ENCODE assay signal across 27 mouse cellular contexts in the genomic region with DNA sequence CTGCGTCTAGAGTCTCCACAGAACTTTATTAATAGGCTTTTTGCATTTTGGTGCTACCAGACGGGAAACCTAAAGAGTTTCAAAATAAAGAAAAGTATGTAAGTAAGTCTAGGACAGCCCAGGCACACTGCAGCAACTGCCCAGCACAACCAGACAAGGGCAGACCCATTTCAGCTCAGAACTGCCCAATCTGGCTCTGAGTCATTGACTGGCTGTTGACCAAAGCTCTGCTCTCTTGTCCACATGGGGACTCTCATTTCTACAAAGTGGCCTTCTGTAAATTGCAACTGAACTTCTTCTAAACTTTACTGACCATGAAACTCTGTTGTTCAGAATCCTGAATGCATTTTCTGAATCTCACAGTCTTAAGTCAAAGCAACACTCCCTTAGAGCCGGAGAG. TPM values are rescaled to one million over a fixed set of nuclear protein-coding genes. Genes with fewer than 3 reads are reported as not detected.
A peak's percentile ranks its signal among the peaks of the same experiment; 100 is the strongest.
DNase-seq lines count a peak whose midpoint lies in the region; ATAC-seq lines count a peak whose summit lies in the region.
"Had no signal": no experiment of that assay in that cellular context is flagged by ENCODE, and none has a peak within 500 bp of the region (broad histone marks: within the 10 kb centered on the region; RNA-seq: fewer than 3 reads in every experiment).

No protein-coding gene starts in this region.

- WGBS in intestine, embryonic 16.5 days: 77% methylated on average over 3 of the region's 3 CpGs

- no peaks in the 10 kb centered on the region for H3K36me3 ChIP-seq in intestine, embryonic 16.5 days (ENCODE audit: control insufficient read depth, insufficient read depth, low read length)
- H3K36me3 ChIP-seq: embryonic facial prominence, embryonic 15.5 days; heart, embryonic 12.5 days; hindbrain, embryonic 13.5 days; liver, embryonic 13.5 days; midbrain, embryonic 13.5 days had no signal

- peak; percentile 65 for DNase-seq in adrenal gland, adult 2 months
- no peak for DNase-seq in adrenal gland, adult 8-10 months
- peak; percentile 21 for DNase-seq in 3134 (ENCODE audit: extremely low read depth, insufficient read length, low spot score)
- peak; percentile 86 for DNase-seq in adipocyte (ENCODE audit: low spot score)
- DNase-seq in urinary bladder, postnatal 36 days (ENCODE audit: low spot score in 2 of 2): no peak
- DNase-seq in heart, adult 11 months: no peak
- DNase-seq: cerebellum, adult 2 months; cerebellum, postnatal 14 days; gastrocnemius, postnatal 36 days; heart, adult 2 months; heart, postnatal 4 days; kidney, adult 18-20 months; kidney, postnatal 4 days; left cerebral cortex, postnatal 4 days; liver, embryonic 13.5 days; lung, adult 2 months; lung, postnatal 10 days; thymus, postnatal 14 days had no signal

- no peaks in the 10 kb centered on the region for H3K9me3 ChIP-seq in intestine, embryonic 16.5 days (ENCODE audit: control insufficient read depth, low read length)
- H3K9me3 ChIP-seq: embryonic facial prominence, embryonic 15.5 days; forebrain, embryonic 13.5 days; heart, embryonic 12.5 days; hindbrain, embryonic 13.5 days; liver, embryonic 13.5 days; midbrain, embryonic 13.5 days had no signal

- H3K4me1 ChIP-seq in intestine, embryonic 16.5 days (ENCODE audit: control insufficient read depth, insufficient read depth, low read length): peaks cover 27% of the 10 kb centered on the region
- H3K4me1 ChIP-seq: forebrain, embryonic 13.5 days; liver, embryonic 13.5 days; midbrain, embryonic 13.5 days had no signal

- H3K27me3 ChIP-seq in intestine, embryonic 16.5 days (replicated peaks; ENCODE audit: control insufficient read depth, insufficient read depth, low read length): no peaks in the 10 kb centered on the region
- H3K27me3 ChIP-seq: embryonic facial prominence, embryonic 15.5 days; forebrain, embryonic 13.5 days; hindbrain, embryonic 13.5 days; liver, embryonic 13.5 days; midbrain, embryonic 13.5 days had no signal

- no peak overlapping the region for H3K4me3 ChIP-seq in intestine, embryonic 16.5 days (ENCODE audit: low read length)
- H3K4me3 ChIP-seq: embryonic facial prominence, embryonic 15.5 days; forebrain, embryonic 13.5 days; heart, adult 2 months; heart, embryonic 12.5 days; hindbrain, embryonic 13.5 days; liver, embryonic 13.5 days; midbrain, embryonic 13.5 days had no signal

- ATAC-seq in intestine, embryonic 16.5 days: no peak
- ATAC-seq: activated CD4-positive, CD25-positive, alpha-beta regulatory T cell, adult 4 months; CD4-positive, CD25-positive, alpha-beta regulatory T cell, adult 4 months; forebrain, embryonic 13.5 days; midbrain, embryonic 13.5 days had no signal

- H3K4me2 ChIP-seq in intestine, embryonic 16.5 days (ENCODE audit: low read depth, low read length): no peak overlapping the region
- H3K4me2 ChIP-seq: embryonic facial prominence, embryonic 15.5 days; forebrain, embryonic 13.5 days; heart, embryonic 12.5 days; hindbrain, embryonic 13.5 days; liver, embryonic 13.5 days; midbrain, embryonic 13.5 days had no signal

- H3K27ac ChIP-seq in intestine, embryonic 16.5 days (ENCODE audit: low read length): peak overlapping the region; percentile 87
- H3K27ac ChIP-seq: embryonic facial prominence, embryonic 15.5 days; forebrain, embryonic 13.5 days; heart, adult 2 months; hindbrain, embryonic 13.5 days; liver, embryonic 13.5 days; macrophage; midbrain, embryonic 13.5 days had no signal

- H3K9ac ChIP-seq in intestine, embryonic 16.5 days (ENCODE audit: low read depth, low read length): no peak overlapping the region
- H3K9ac ChIP-seq: embryonic facial prominence, embryonic 15.5 days; forebrain, embryonic 13.5 days; heart, embryonic 12.5 days; hindbrain, embryonic 13.5 days; liver, embryonic 13.5 days; midbrain, embryonic 13.5 days had no signal

RNA-seq across cellular contexts. Expression of a gene that starts 19.5 kb away (rescaled TPM):
- 10 to 100 TPM; 38.3 to 40.4 TPM for total RNA-seq in adrenal gland, adult 2 months (2021)
- 5.2 and 7.3 TPM in 2 replicates for polyA plus RNA-seq in adrenal gland, adult 2 months (2012; rRNA removed)
- total RNA-seq in adrenal gland, adult 8-10 months (2022): 10 to 100 TPM; 29.6 to 42.9 (median 37.4) TPM
- polyA plus RNA-seq in intestine, embryonic 16.5 days (2015; fragmentation: Nextera tagmentation; extraction: Ambion mirVana): 215 and 233 TPM in 2 replicates

RNA-seq across cellular contexts. Expression of a gene that starts 19.5 kb away (rescaled TPM):
- total RNA-seq in adrenal gland, adult 2 months (2021): 10 to 100 TPM; 13.3 to 19.3 TPM
- polyA plus RNA-seq in adrenal gland, adult 2 months (2012; rRNA removed): 4.1 and 4.5 TPM in 2 replicates
- total RNA-seq in adrenal gland, adult 8-10 months (2022): 10 to 100 TPM; 19.6 to 24.0 (median 22.6) TPM
- 14.9 and 15.7 TPM in 2 replicates for polyA plus RNA-seq in intestine, embryonic 16.5 days (2015; fragmentation: Nextera tagmentation; extraction: Ambion mirVana)

Comparison
In these comparisons a context has a peak if more than half of its experiments do, and no peak if none do; other contexts are left out.
1. DNase-seq: peak in adrenal gland, adult 2 months (single experiment), 3134 (single experiment) and adipocyte (single experiment); none in adrenal gland, adult 8-10 months (single experiment), urinary bladder, postnatal 36 days (0 of 2) and heart, adult 11 months (single experiment).